Mouse (Mus musculus): ENCODE measurements at regions not wholly inside any gene's neighbourhood (a gene's known extent, or its start where the extent isn't known, plus 50 kb on each side); places are given as distances from the start of the nearest gene placed in this dataset.

DNA sequence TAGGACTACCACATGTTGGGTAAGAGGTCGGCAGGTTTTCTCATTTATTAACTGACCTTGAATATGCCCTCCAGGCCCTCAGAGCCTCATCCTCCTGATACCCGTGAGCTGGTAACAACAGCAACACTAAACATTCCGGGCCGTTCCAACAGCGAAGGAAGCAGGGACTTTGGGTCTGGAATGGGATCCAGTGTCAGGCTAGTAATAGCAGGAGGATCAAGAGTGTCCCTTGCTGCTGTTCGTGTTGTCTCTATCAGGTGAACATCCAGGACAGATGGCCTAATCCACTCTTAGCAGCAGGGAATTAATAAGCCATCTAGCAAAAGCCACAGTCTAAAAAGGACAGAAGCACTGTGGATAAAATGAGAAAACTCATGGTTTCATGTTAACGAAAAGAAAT lies 106.7 kb downstream of the Cpeb2 start:
- Histone ChIP-seq H3K4me3 (no peak overlapping the region), H3K27me3 (ENCODE audit: low read depth, poor library complexity, severe bottlenecking) (no peaks in the 10 kb centered on the region), H3K27ac (no peak overlapping the region), H3K4me1 (no peaks in the 10 kb centered on the region), H3K36me3 (no peaks in the 10 kb centered on the region), H3K9me3 (replicated peaks) (no peaks in the 10 kb centered on the region)
- DNase-seq (ENCODE audit: low spot score): no peak
- 80% methylated on average over 7 of the region's 7 CpGs for WGBS

DNA sequence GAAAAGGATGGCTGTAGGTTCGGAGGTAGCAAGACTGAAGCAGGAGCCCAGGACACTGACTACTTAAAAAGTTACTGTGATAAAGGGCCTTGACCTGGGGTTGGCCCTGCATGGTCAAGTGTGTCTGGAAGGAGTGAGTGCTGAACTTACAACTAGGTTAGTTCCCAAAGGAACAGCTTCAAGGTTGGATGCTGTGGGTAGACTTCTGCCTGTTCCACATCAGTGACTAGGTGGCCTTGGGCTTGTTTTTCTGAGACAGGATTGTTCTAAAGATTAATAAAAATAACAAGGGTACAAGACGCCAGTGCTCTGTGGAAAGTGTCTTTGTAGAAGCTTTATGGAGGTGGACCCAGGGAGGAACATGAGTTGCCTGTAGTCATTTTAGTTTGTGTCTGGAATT lies 108.5 kb downstream of the Cpeb2 start:
- no peaks in the 10 kb centered on the region for H3K9me3 ChIP-seq (replicated peaks)
- H3K27me3 ChIP-seq (ENCODE audit: low read depth, poor library complexity, severe bottlenecking): no peaks in the 10 kb centered on the region
- no peak for DNase-seq (ENCODE audit: low spot score)
- H3K4me1 ChIP-seq: no peaks in the 10 kb centered on the region
- no peaks in the 10 kb centered on the region for H3K36me3 ChIP-seq
- no peak overlapping the region for H3K27ac ChIP-seq
- 90% methylated on average over 2 of the region's 2 CpGs for WGBS
- no peak overlapping the region for H3K4me3 ChIP-seq

DNA sequence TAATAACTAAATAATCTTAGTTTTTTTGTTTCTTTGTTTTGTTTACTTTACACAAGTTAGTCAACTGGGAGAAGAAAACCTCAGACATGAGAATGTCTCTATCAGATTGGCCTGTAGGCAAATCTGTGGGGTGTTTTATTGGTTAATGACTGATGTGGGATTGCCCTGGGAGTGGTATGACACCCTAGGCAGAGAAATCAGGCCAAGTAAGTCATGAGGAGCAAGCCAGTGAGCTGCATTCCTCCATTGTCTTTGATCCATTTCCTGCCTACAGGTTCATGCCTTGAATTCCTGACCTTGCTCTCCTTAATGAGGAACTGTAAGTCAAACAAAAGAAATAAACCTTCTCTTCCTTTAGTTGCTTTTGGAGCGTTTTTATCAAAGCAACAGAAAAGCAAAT lies 111.5 kb downstream of the Cpeb2 start:
- no peaks in the 10 kb centered on the region for H3K36me3 ChIP-seq
- H3K4me3 ChIP-seq: no peak overlapping the region
- no peak for DNase-seq (ENCODE audit: low spot score)
- WGBS: 92% methylated on average over 1 of the region's 1 CpGs
- H3K4me1 ChIP-seq: no peaks in the 10 kb centered on the region
- no peak overlapping the region for H3K27ac ChIP-seq
- no peaks in the 10 kb centered on the region for H3K27me3 ChIP-seq (ENCODE audit: low read depth, poor library complexity, severe bottlenecking)
- no peaks in the 10 kb centered on the region for H3K9me3 ChIP-seq (replicated peaks)

DNA sequence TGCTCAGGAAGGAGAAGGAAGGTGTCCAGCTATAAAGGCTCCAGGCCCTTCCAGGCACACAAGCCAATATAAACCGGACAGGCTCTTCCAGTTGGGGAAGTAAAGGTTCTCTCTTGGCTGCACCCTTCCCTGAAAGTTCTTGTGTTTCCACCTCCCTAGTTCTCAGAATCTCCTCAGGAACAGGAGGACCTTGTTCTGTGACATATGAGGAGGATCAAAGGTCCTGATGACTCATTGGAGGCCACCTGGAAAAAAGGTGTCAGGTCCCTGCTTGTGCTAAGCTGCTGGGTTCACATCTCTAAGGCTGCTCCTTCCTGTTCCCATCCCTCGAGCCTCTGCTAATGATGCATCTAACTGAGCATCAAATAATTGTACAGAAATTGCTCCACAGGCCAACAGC lies 118.0 kb downstream of the Cpeb2 start:
- no peaks in the 10 kb centered on the region for H3K27me3 ChIP-seq (ENCODE audit: low read depth, poor library complexity, severe bottlenecking)
- no peak for DNase-seq (ENCODE audit: low spot score)
- WGBS: 88% methylated on average over 2 of the region's 2 CpGs
- H3K4me1 ChIP-seq: peaks cover 32% of the 10 kb centered on the region
- no peak overlapping the region for H3K27ac ChIP-seq
- no peaks in the 10 kb centered on the region for H3K9me3 ChIP-seq (replicated peaks)
- no peak overlapping the region for H3K4me3 ChIP-seq
- H3K36me3 ChIP-seq: no peaks in the 10 kb centered on the region

DNA sequence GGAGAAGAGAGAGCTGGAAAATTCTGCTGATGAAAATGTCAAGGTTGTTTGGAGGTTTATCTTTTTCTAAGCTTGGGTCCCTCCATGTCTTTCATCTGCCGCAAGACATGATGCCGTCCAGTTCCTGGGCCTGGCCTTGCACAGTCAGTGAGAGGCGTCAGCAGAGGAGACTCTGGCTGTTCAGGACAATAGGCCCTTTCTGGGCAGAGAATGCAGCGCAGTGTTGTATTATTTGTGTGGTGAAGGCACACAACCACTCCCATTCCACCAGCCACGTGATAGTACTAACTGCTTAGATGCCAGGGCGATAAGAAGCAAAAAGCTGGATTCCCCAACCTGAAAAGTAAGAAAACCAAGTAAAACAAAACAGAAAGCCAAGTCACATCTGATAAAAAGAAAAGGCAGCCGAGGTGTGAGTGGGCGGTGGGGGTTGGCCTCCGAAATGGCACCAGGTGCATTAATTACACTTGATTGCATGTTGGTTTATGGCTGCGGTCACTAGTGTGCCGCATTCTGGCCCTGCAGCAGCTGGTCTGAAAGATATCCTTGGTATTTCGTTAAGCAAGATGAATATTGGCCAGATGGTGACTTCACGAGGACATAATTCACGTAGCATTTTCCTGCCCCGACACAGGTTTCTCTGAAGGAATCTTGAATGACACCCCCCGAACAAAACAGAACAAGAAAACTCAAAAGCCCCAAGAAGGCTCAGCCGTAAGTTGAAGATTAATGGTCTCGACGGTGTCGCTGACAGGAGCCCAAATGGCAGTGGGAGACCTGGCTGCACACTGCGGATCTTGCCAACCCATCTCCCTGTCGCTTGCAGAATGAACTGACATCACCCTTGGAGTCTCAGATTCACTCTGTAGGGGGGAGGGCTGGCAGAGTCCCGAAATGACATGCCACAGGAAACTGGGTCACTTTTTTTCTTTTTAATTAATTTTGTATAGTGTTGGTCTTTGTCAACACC lies 120.3 kb downstream of the Cpeb2 start:
- Histone ChIP-seq H3K9me3 (replicated peaks) (no peaks in the 10 kb centered on the region), H3K36me3 (no peaks in the 10 kb centered on the region), H3K4me1 (peaks cover 32% of the 10 kb centered on the region), H3K4me3 (no peak overlapping the region), H3K27ac (no peak overlapping the region), H3K27me3 (ENCODE audit: low read depth, poor library complexity, severe bottlenecking) (no peaks in the 10 kb centered on the region)
- WGBS: 52% methylated on average over 23 of the region's 23 CpGs
- DNase-seq (ENCODE audit: low spot score): peak; percentile 39

DNA sequence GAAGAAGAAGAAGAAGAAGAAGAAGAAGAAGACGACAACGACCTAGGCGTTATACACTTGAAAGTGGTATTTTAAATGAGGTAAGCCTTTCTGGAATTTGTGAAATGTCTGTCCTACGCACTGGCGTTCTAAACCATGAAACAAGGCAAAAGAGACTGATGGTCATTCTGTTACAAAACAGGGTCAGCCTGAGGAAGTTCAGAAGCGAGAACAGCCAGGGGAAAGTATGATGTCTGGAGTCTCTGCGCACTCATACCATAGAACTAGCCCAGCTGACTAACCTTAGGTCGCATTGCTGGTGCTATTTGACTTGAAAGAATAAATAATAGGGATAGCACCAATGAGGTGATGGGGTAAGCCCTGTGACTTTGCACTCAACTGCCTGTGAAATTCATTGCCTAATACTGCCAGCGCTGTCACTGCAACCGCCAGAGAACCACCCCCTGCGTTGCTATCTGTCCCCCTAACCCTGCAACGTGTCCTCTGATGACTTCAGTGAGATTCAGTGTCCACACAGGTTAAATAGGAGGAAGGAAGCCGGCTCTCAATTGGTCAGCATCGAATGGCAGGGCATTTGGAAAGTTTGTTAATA lies 121.5 kb downstream of the Cpeb2 start:
- Histone ChIP-seq H3K4me1 (peaks cover 32% of the 10 kb centered on the region), H3K27me3 (ENCODE audit: low read depth, poor library complexity, severe bottlenecking) (no peaks in the 10 kb centered on the region), H3K4me3 (peak overlapping the region; percentile 52), H3K27ac (peak overlapping the region; percentile 75; the same call in 1 of the 2 replicates), H3K36me3 (no peaks in the 10 kb centered on the region), H3K9me3 (replicated peaks) (no peaks in the 10 kb centered on the region)
- 44% methylated on average over 14 of the region's 14 CpGs for WGBS
- no peak for DNase-seq (ENCODE audit: low spot score)

DNA sequence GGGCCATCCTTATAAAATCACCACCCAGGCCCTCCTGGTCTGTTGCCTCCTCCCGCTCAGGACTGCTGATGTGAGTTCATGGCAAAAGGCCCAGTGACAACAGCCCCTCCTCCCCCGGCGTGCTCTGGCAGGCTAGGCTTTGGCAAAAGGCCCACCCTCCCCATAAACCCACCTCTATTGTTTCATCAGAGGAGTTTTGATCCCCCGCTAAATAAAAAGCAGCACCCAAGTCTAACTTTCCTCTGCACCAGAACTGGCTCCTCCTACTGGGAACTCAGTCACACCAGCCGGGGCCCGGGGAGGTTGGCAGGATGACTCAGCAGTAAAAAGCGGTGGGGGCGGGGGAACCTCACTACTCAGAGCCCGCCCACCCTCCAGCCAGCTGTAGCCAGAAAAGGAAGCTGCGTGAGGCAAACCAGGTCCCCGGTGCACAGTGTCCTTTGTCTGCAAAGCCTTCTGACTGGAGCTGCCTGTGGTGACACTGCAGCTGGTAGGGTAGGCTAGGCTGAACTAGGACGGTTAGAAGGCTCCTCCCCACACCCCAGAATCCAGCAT lies 122.1 kb downstream of the Cpeb2 start:
- Histone ChIP-seq H3K27ac (peak overlapping the region; percentile 75), H3K36me3 (no peaks in the 10 kb centered on the region), H3K4me3 (peak overlapping the region; percentile 52), H3K9me3 (replicated peaks) (no peaks in the 10 kb centered on the region), H3K27me3 (ENCODE audit: low read depth, poor library complexity, severe bottlenecking) (no peaks in the 10 kb centered on the region), H3K4me1 (peaks cover 32% of the 10 kb centered on the region)
- peak; percentile 93 for DNase-seq (ENCODE audit: low spot score)
- WGBS: 2% methylated on average over 12 of the region's 12 CpGs

DNA sequence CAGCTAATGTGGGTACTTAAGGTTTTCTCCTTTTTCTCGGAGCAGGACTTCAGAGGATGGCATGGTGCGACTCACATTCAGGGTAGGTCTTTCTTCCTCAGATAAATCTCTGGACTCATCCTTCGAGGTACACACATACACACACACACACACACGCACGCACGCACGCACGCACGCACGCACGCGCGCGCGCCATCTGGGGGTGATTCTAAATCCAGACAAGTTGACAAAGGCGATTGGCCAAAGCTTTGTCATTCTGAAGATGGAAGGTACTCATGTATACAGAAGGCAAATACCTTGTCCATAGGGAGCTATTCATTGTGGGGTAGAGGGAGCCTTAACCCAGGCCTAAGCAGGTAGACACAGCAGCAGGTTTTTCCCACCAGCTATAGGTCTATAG lies 122.9 kb downstream of the Cpeb2 start:
- Histone ChIP-seq H3K27me3 (ENCODE audit: low read depth, poor library complexity, severe bottlenecking) (no peaks in the 10 kb centered on the region), H3K4me1 (peaks cover 32% of the 10 kb centered on the region), H3K36me3 (no peaks in the 10 kb centered on the region), H3K9me3 (replicated peaks) (no peaks in the 10 kb centered on the region), H3K4me3 (peak overlapping the region; percentile 52; the same call in 1 of the 2 replicates), H3K27ac (peak overlapping the region; percentile 75)
- DNase-seq (ENCODE audit: low spot score): peak; percentile 45
- 88% methylated on average over 16 of the region's 16 CpGs for WGBS

DNA sequence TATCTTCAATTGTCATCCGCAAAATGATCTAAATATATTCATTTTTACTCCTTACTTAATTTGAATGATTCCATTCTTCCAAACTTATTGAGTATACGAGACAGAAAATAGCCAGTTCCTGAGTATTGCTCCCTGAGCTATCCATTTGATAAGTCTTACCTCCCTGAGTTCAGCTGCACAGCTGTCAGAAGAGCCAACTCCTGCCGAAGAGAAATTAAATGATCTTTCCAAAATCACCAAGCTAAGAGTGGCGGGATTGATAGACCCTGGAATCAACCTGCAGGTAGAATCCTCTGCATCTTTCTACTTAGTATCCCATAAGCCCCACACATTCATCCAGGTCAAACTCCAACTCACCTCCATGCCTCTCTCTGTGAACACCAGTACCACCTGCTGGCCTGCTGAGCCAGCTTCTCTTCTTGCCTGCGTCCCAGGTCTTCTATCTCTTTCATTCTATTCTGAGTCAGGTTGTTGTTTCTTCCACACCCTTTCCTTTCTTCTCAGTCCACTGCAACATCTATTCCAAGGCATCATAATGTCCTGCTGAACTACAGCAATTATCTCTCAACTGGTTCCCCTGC lies 124.2 kb downstream of the Cpeb2 start:
- WGBS: 91% methylated on average over 5 of the region's 5 CpGs
- H3K27me3 ChIP-seq (ENCODE audit: low read depth, poor library complexity, severe bottlenecking): no peaks in the 10 kb centered on the region
- no peak overlapping the region for H3K4me3 ChIP-seq
- no peaks in the 10 kb centered on the region for H3K9me3 ChIP-seq (replicated peaks)
- H3K27ac ChIP-seq: no peak overlapping the region
- no peaks in the 10 kb centered on the region for H3K36me3 ChIP-seq
- peaks cover 32% of the 10 kb centered on the region for H3K4me1 ChIP-seq
- no peak for DNase-seq (ENCODE audit: low spot score)

DNA sequence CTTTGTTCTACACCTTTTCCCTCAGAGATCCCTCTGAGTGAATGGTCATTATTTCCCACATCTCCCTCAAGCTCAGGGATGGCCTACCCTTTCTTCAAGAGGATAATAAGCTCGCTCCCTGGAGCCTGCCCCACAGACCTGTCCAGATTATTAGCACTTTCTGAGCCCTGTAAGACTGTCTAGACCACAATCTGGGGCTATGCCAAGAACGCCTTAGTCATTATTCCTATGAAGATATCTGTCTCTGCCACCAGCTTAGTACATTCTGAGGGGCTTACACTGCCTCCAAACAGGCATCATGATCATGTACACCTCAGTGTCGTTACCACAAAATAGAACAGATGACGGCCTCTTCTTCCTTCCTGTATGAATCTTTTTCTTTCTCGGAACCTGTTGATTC lies 124.9 kb downstream of the Cpeb2 start:
- DNase-seq (ENCODE audit: low spot score): no peak
- no peaks in the 10 kb centered on the region for H3K9me3 ChIP-seq (replicated peaks)
- H3K27me3 ChIP-seq (ENCODE audit: low read depth, poor library complexity, severe bottlenecking): no peaks in the 10 kb centered on the region
- WGBS: 85% methylated on average over 5 of the region's 5 CpGs
- H3K4me1 ChIP-seq: peaks cover 27% of the 10 kb centered on the region
- H3K4me3 ChIP-seq: no peak overlapping the region
- H3K27ac ChIP-seq: no peak overlapping the region
- H3K36me3 ChIP-seq: no peaks in the 10 kb centered on the region

DNA sequence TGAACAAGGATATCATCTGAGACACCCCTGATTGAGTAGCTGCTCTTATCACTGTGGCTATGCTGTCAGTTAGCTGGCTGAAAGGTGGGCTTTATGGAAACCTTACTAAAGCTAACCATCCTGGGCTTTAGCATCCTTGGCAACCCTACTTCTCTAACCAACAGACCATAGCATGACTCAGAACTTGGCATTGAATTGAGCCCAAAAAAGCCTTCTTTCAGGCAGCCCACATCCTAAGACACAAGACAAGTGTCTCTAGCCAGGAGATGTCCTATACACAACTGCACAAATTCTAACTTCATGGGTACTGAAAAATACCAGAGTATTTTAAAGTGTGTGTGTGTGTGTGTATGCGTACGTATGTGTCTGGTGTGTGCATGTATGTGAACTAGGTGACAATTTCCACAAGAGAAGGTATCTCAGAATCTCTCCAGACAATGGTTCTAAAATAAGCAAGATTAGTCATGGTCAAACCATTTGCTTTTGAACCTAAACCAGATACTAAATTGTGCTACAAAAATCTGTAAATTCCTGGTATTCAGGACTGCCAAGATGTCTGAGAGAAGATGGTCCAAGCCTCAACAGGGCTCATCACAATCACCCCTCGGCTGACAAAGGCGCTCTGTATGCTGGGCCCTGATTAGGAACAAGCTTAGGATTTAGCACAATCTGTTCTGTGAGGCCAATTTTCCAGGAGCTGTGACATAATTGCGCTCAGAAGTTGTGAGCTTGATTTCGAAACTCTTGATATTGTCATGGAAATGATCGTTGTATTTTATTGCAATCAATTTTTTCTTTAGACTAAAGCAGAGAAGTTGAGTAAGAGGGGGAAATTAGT lies 126.2 kb downstream of the Cpeb2 start:
- H3K9me3 ChIP-seq (replicated peaks): no peaks in the 10 kb centered on the region
- no peak overlapping the region for H3K27ac ChIP-seq
- no peak for DNase-seq (ENCODE audit: low spot score)
- peaks cover 15% of the 10 kb centered on the region for H3K4me1 ChIP-seq
- H3K36me3 ChIP-seq: no peaks in the 10 kb centered on the region
- no peaks in the 10 kb centered on the region for H3K27me3 ChIP-seq (ENCODE audit: low read depth, poor library complexity, severe bottlenecking)
- no peak overlapping the region for H3K4me3 ChIP-seq
- WGBS: 85% methylated on average over 7 of the region's 7 CpGs

DNA sequence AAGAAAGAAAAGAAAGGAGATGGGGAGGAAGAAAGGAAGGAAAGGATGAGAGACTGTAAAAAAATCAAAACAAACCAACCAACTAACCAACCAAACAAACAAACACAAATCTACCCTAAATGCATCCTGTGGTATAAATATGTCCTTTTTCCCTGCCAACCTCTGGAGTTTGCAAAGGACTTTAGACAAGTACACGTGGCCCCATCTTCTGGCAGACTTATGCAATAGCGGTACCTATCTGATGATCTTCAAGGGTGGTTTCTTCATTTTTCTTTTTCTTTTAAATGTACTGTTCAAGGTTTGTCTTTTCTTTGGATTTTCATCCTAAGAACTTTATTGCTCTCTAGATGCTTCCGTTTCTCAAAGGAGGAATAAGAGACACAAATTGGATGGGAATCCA lies 127.3 kb downstream of the Cpeb2 start:
- WGBS: 49% methylated on average over 3 of the region's 3 CpGs
- Histone ChIP-seq H3K9me3 (replicated peaks) (no peaks in the 10 kb centered on the region), H3K27ac (no peak overlapping the region), H3K36me3 (no peaks in the 10 kb centered on the region), H3K27me3 (ENCODE audit: low read depth, poor library complexity, severe bottlenecking) (no peaks in the 10 kb centered on the region), H3K4me1 (peaks cover 3% of the 10 kb centered on the region), H3K4me3 (no peak overlapping the region)
- peak; percentile 40 for DNase-seq (ENCODE audit: low spot score)
